ENCODE assay signal across 18 mouse cellular contexts in genomic region chr17:78108793-78109192, GRCm38 (mm10).
"Had no signal": no experiment of that assay in that cellular context is flagged by ENCODE, and none has a peak within 500 bp of the region (broad histone marks: within the 10 kb centered on the region; RNA-seq: fewer than 3 reads in every experiment).

No protein-coding gene starts in this region.

- H3K4me3 ChIP-seq: liver, embryonic 15.5 days; lung, embryonic 15.5 days; megakaryocyte, embryonic 14.5 days; midbrain, embryonic 10.5 days; neural tube, embryonic 12.5 days; neural tube, embryonic 15.5 days had no signal

- H3K27me3 ChIP-seq: liver, embryonic 15.5 days; lung, embryonic 15.5 days; megakaryocyte, embryonic 14.5 days; neural tube, embryonic 12.5 days; neural tube, embryonic 15.5 days had no signal

- H3K9ac ChIP-seq: liver, embryonic 15.5 days; lung, embryonic 15.5 days; neural tube, embryonic 12.5 days; neural tube, embryonic 15.5 days had no signal

- H3K4me1 ChIP-seq: liver, embryonic 15.5 days; lung, embryonic 15.5 days; megakaryocyte, embryonic 14.5 days; neural tube, embryonic 12.5 days; neural tube, embryonic 15.5 days had no signal

- DNase-seq: lung, adult 18-20 months; lung, postnatal 10 days; lung, postnatal 36 days; midbrain, embryonic 14.5 days; right cerebral cortex, adult 18-20 months; right cerebral cortex, postnatal 14 days; right cerebral cortex, postnatal 4 days; thymus, adult 2 months; thymus, postnatal 14 days; thymus, postnatal 4 days had no signal

- H3K27ac ChIP-seq: liver, embryonic 15.5 days; lung, embryonic 15.5 days; midbrain, embryonic 10.5 days; neural tube, embryonic 12.5 days; neural tube, embryonic 15.5 days; stomach, postnatal 0 days had no signal

- H3K9me3 ChIP-seq: liver, embryonic 15.5 days; lung, embryonic 15.5 days; midbrain, embryonic 10.5 days; neural tube, embryonic 12.5 days; neural tube, embryonic 15.5 days had no signal

- H3K36me3 ChIP-seq: liver, embryonic 15.5 days; lung, embryonic 15.5 days; midbrain, embryonic 10.5 days; neural tube, embryonic 12.5 days; neural tube, embryonic 15.5 days had no signal

- H3K4me2 ChIP-seq: liver, embryonic 11.5 days; liver, embryonic 15.5 days; lung, embryonic 15.5 days; neural tube, embryonic 12.5 days; neural tube, embryonic 15.5 days had no signal
